Mouse (Mus musculus): ENCODE results near the gene Tbc1d21. TPM values are rescaled to one million over a fixed set of nuclear protein-coding genes. Genes with fewer than 3 reads are reported as not detected.

The Tbc1d21 gene
- total and polyA plus RNA-seq, 3 experiments, result 4.6 TPM; not detected in 2

GRCm38 (mm10) chr9:58316784-58317183 is 53.5 kb downstream of the Tbc1d21 start:
- Histone ChIP-seq H3K27ac (ENCODE audit: insufficient read depth, low read depth) (no peak overlapping the region), H3K9me3 (replicated peaks; ENCODE audit: low read length) (peaks cover 8% of the 10 kb centered on the region), H3K4me1 (ENCODE audit: control insufficient read depth in 1 of 2, insufficient read depth in 2 of 2) (peaks cover 0 to 3% of the 10 kb centered on the region in 2 experiments; a peak in 1 of 4 replicates), H3K9ac (ENCODE audit: insufficient read depth, low read depth) (no peak overlapping the region), H3K4me3 (replicated peaks in 1 of 3; ENCODE audit: low read depth in 2 of 3, low read length in 2 of 3, poor library complexity in 1 of 3) (no peak overlapping the region), H3K79me2 (replicated peaks; ENCODE audit: control insufficient read depth, extremely low read depth, insufficient read depth, poor library complexity, severe bottlenecking) (no peaks in the 10 kb centered on the region), H3K36me3 (replicated peaks in 1 of 2; ENCODE audit: control insufficient read depth in 1 of 2, insufficient read depth in 1 of 2, low read length in 1 of 2) (no peaks in the 10 kb centered on the region), H3K4me2 (ENCODE audit: insufficient read depth, low read depth, poor library complexity, severe bottlenecking) (no peak overlapping the region), H3K27me3 (replicated peaks) (peaks cover 10% of the 10 kb centered on the region)
- in situ Hi-C loops (cut with MboI; ENCODE audit: low pct_ligation_motif_present, low pct_unique_long_range_greater_than_20kb, low sequenced_read_pairs), result no loop called here
- no peak for TF ChIP-seq SMC3 (IDR thresholded peaks at IDR 0.05; ENCODE audit: low read depth, low read length)
- no peak for TF ChIP-seq RCOR1 (conservative IDR thresholded peaks at IDR 0.05; ENCODE audit: low read depth, low read length)
- dilution Hi-C loops (cut with MboI; ENCODE audit: extremely low pct_ligation_motif_present, extremely low pct_unique_long_range_greater_than_20kb, low sequenced_read_pairs), result no loop called here
- DNase-seq (ENCODE audit: extremely low read depth), result no peak

GRCm38 (mm10) chr9:58315850-58316249 is 54.4 kb downstream of the Tbc1d21 start:
- Histone ChIP-seq H3K4me1 (ENCODE audit: control insufficient read depth in 1 of 2, insufficient read depth in 2 of 2) (peaks cover 0 to 3% of the 10 kb centered on the region in 2 experiments; a peak in 1 of 4 replicates), H3K4me3 (replicated peaks in 1 of 3; ENCODE audit: low read depth in 2 of 3, low read length in 2 of 3, poor library complexity in 1 of 3) (no peak overlapping the region), H3K79me2 (replicated peaks; ENCODE audit: control insufficient read depth, extremely low read depth, insufficient read depth, poor library complexity, severe bottlenecking) (no peaks in the 10 kb centered on the region), H3K9ac (ENCODE audit: insufficient read depth, low read depth) (no peak overlapping the region), H3K4me2 (ENCODE audit: insufficient read depth, low read depth, poor library complexity, severe bottlenecking) (no peak overlapping the region), H3K36me3 (replicated peaks in 1 of 2; ENCODE audit: control insufficient read depth in 1 of 2, insufficient read depth in 1 of 2, low read length in 1 of 2) (no peaks in the 10 kb centered on the region), H3K27me3 (replicated peaks) (peaks cover 10% of the 10 kb centered on the region), H3K9me3 (replicated peaks; ENCODE audit: low read length) (peaks cover 11% of the 10 kb centered on the region), H3K27ac (ENCODE audit: insufficient read depth, low read depth) (no peak overlapping the region)
- no peak for DNase-seq (ENCODE audit: extremely low read depth)
- in situ Hi-C loops (cut with MboI; ENCODE audit: low pct_ligation_motif_present, low pct_unique_long_range_greater_than_20kb, low sequenced_read_pairs) (no loop called here), dilution Hi-C loops (cut with MboI; ENCODE audit: extremely low pct_ligation_motif_present, extremely low pct_unique_long_range_greater_than_20kb, low sequenced_read_pairs) (no loop called here)
- no peak for TF ChIP-seq KAT2A (IDR thresholded peaks at IDR 0.05; ENCODE audit: insufficient replicate concordance, low read length)
- no peak for TF ChIP-seq BHLHE40 (IDR thresholded peaks at IDR 0.05; ENCODE audit: low read depth, low read length)
- no peak for TF ChIP-seq ZMIZ1 (IDR thresholded peaks at IDR 0.05; ENCODE audit: low read depth, low read length)
- TF ChIP-seq MEF2A (IDR thresholded peaks at IDR 0.05; ENCODE audit: borderline replicate concordance, low read depth, low read length), result no peak

- no peaks in the 10 kb centered on the region for H3K36me3 ChIP-seq (replicated peaks in 1 of 2; ENCODE audit: control insufficient read depth in 1 of 2, insufficient read depth in 1 of 2, low read length in 1 of 2)
- H3K27me3 ChIP-seq (replicated peaks), result peaks cover 10% of the 10 kb centered on the region
- in situ Hi-C loops (cut with MboI; ENCODE audit: low pct_ligation_motif_present, low pct_unique_long_range_greater_than_20kb, low sequenced_read_pairs) (no loop called here), dilution Hi-C loops (cut with MboI; ENCODE audit: extremely low pct_ligation_motif_present, extremely low pct_unique_long_range_greater_than_20kb, low sequenced_read_pairs) (no loop called here)
- H3K4me3 ChIP-seq (replicated peaks in 1 of 3; ENCODE audit: low read depth in 2 of 3, low read length in 2 of 3, poor library complexity in 1 of 3), result no peak overlapping the region
- peaks cover 11% of the 10 kb centered on the region for H3K9me3 ChIP-seq (replicated peaks; ENCODE audit: low read length)
- H3K9ac ChIP-seq (ENCODE audit: insufficient read depth, low read depth), result no peak overlapping the region
- DNase-seq (ENCODE audit: extremely low read depth), result no peak
- TF ChIP-seq GABPA (IDR thresholded peaks at IDR 0.05; ENCODE audit: insufficient replicate concordance, low read depth, low read length), result no peak
- TF ChIP-seq PAX5 (IDR thresholded peaks at IDR 0.05; ENCODE audit: low read length), result no peak
- TF ChIP-seq MAZ (IDR thresholded peaks at IDR 0.05; ENCODE audit: low read depth, low read length), result no peak
- no peak for TF ChIP-seq ZC3H11A (IDR thresholded peaks at IDR 0.05; ENCODE audit: low read depth, low read length)
- TF ChIP-seq CHD1 (IDR thresholded peaks at IDR 0.05; ENCODE audit: low read depth, low read length), result no peak
- TF ChIP-seq RAD21 (IDR thresholded peaks at IDR 0.05; ENCODE audit: low read depth, low read length), result no peak
- no peak for TF ChIP-seq UBTF (IDR thresholded peaks at IDR 0.05; ENCODE audit: low read depth, low read length)
- TF ChIP-seq MYC (IDR thresholded peaks at IDR 0.05; ENCODE audit: low read depth, low read length), result no peak
- TF ChIP-seq ZMIZ1 (IDR thresholded peaks at IDR 0.05; ENCODE audit: low read depth, low read length), result no peak
- no peak for TF ChIP-seq JUN (IDR thresholded peaks at IDR 0.05; ENCODE audit: insufficient read depth, low read depth, low read length)
- no peak for TF ChIP-seq NRF1 (IDR thresholded peaks at IDR 0.05; ENCODE audit: low read depth, low read length)
- no peak for TF ChIP-seq SMC3 (IDR thresholded peaks at IDR 0.05; ENCODE audit: low read depth, low read length)
- no peak for TF ChIP-seq E2F4 (IDR thresholded peaks at IDR 0.05; ENCODE audit: insufficient replicate concordance, low read depth, low read length)
- H3K79me2 ChIP-seq (replicated peaks; ENCODE audit: control insufficient read depth, extremely low read depth, insufficient read depth, poor library complexity, severe bottlenecking), result no peaks in the 10 kb centered on the region
- peaks cover 0 to 3% of the 10 kb centered on the region in 2 experiments; a peak in 1 of 4 replicates for H3K4me1 ChIP-seq (ENCODE audit: control insufficient read depth in 1 of 2, insufficient read depth in 2 of 2)
- no peak overlapping the region for H3K4me2 ChIP-seq (ENCODE audit: insufficient read depth, low read depth, poor library complexity, severe bottlenecking)
- no peak overlapping the region for H3K27ac ChIP-seq (ENCODE audit: insufficient read depth, low read depth)
Observed at GRCm38 (mm10) chr9:58314682-58315360, 55.4 kb downstream of the Tbc1d21 start.
